Mouse (Mus musculus) embryonic facial prominence, embryonic 11.5 days (tissue): ENCODE measurements around the gene Dnah3. TPM values are rescaled to one million over a fixed set of nuclear protein-coding genes. Genes with fewer than 3 reads are reported as not detected.

Source experiments
- ATAC-seq: fragments of 200-750 bp; cut with Nextera tagmentation; replicated peaks from 2 replicates; pipeline ENCODE4 v1.8.0; 2017; ENCODE audit warnings: low read depth; ENCODE audit not compliant: insufficient number of reproducible peaks, low FRiP score, low TSS enrichment
- DNase-seq: peaks from one replicate; pipeline ENCODE4 v3.0.0-alpha.2; 2015; ENCODE audit warnings: low spot score
- H3K27ac ChIP-seq: fragments of 300-500 bp; sonication (generic); replicated peaks from 2 replicates; pipeline ENCODE4 v1.5.1; 2014; ENCODE audit warnings: mild to moderate bottlenecking, low read depth, low read length, control low read depth
- H3K27me3 ChIP-seq: fragments of 300-500 bp; sonication (generic); 2 replicates; pipeline ENCODE4 v1.6.1; 2014; ENCODE audit warnings: mild to moderate bottlenecking, low read length, moderate library complexity, mixed read lengths; ENCODE audit not compliant: control insufficient read depth, insufficient read depth
- H3K36me3 ChIP-seq: fragments of 300-500 bp; sonication (generic); replicated peaks from 2 replicates; pipeline ENCODE4 v1.6.1; 2014; ENCODE audit warnings: low read depth, mild to moderate bottlenecking, low read length, moderate library complexity, mixed read lengths; ENCODE audit not compliant: control insufficient read depth, insufficient read depth
- H3K4me1 ChIP-seq: fragments of 300-500 bp; sonication (generic); 2 replicates; pipeline ENCODE4 v1.6.1; 2014; ENCODE audit warnings: low read length, mixed read lengths; ENCODE audit not compliant: control insufficient read depth, insufficient read depth
- H3K4me2 ChIP-seq: fragments of 300-500 bp; sonication (generic); 2 replicates; pipeline ENCODE4 v1.6.1; 2014; ENCODE audit warnings: low read depth, mild to moderate bottlenecking, control low read depth, low read length, moderate library complexity
- H3K4me3 ChIP-seq: fragments of 300-500 bp; sonication (generic); 2 replicates; pipeline ENCODE4 v1.5.1; 2014; ENCODE audit warnings: low read depth, low read length, control low read depth
- H3K9ac ChIP-seq: fragments of 300-500 bp; sonication (generic); replicated peaks from 2 replicates; pipeline ENCODE4 v1.6.1; 2014; ENCODE audit warnings: mild to moderate bottlenecking, control low read depth, low read length
- H3K9me3 ChIP-seq: fragments of 300-500 bp; sonication (generic); replicated peaks from 2 replicates; pipeline ENCODE4 v1.6.1; 2016; ENCODE audit warnings: mild to moderate bottlenecking, low read length, inconsistent platforms, mixed read lengths; ENCODE audit not compliant: control insufficient read depth
- whole genome bisulfite sequencing: fragments of 180-500 bp; shearing (Covaris S2); extraction: QIAGEN DNeasy Blood & Tissue Kit; methylation state at CpG from one replicate; pipeline ENCODE4 v1.1.7; 2014; 5-methylcytosine and 5-hydroxymethylcytosine counted together
- polyA plus RNA-seq: library from polyadenylated mRNA; unstranded; fragments of >200 nt; fragmentation: Nextera tagmentation; extraction: Ambion mirVana; gene quantifications from 2 replicates; pipeline ENCODE4 v1.2.1, GENCODE M21; 2014

Dnah3 gene
- polyA plus RNA-seq, 1 experiment from 2014 or later: not detected

DNA sequence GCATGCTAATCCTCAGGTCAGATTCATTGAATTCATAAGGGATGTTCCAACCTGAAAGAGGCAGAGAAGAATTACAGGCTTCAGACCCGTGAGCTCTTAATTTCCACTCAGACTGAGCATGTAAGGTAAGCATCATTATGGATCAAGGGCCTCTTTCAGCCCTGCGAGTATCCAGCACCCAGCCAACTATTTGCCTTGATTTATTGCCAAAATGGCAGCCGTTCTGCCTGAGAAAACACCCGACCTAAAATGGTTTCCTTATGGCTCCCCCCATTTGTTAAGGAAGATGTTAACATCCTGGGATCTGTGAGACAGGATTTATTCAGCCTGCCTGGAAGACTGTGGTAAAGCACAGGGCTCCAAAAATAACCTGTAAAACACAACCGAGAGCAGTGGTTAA, 158.0 kb downstream of the Dnah3 start:
- no peaks in the 10 kb centered on the region for H3K9me3 ChIP-seq
- no peaks in the 10 kb centered on the region for H3K27me3 ChIP-seq
- H3K4me1 ChIP-seq: no peaks in the 10 kb centered on the region
- 75% methylated on average over 5 of the region's 5 CpGs for WGBS
- H3K36me3 ChIP-seq: no peaks in the 10 kb centered on the region
- H3K9ac ChIP-seq: no peak overlapping the region
- H3K4me3 ChIP-seq: no peak overlapping the region
- no peak for ATAC-seq
- H3K27ac ChIP-seq: no peak overlapping the region
- DNase-seq: no peak
- H3K4me2 ChIP-seq: no peak overlapping the region

DNA sequence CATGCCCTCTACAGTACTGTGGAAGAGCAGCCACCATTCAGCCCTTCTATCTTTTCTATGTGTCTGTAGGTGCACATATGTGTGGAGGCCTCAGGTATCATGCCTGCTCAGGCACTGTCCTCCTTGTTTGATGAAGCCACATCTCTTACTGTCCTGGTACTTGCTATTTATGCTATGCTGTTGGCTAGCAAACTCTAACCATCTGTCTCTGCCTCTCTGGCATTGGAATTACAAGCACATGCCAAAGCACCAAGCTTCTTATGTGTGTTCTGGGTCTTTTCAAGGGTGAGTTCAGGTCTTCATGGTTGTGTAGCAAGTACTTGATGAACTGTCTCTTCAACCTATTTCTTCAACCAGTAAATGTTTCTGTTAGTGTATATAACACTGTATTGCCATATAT, 158.8 kb downstream of the Dnah3 start:
- Histone ChIP-seq H3K27me3 (no peaks in the 10 kb centered on the region), H3K4me1 (no peaks in the 10 kb centered on the region), H3K36me3 (no peaks in the 10 kb centered on the region), H3K4me2 (no peak overlapping the region), H3K9me3 (no peaks in the 10 kb centered on the region), H3K27ac (no peak overlapping the region), H3K9ac (no peak overlapping the region), H3K4me3 (no peak overlapping the region)
- DNase-seq: no peak
- no peak for ATAC-seq

DNA sequence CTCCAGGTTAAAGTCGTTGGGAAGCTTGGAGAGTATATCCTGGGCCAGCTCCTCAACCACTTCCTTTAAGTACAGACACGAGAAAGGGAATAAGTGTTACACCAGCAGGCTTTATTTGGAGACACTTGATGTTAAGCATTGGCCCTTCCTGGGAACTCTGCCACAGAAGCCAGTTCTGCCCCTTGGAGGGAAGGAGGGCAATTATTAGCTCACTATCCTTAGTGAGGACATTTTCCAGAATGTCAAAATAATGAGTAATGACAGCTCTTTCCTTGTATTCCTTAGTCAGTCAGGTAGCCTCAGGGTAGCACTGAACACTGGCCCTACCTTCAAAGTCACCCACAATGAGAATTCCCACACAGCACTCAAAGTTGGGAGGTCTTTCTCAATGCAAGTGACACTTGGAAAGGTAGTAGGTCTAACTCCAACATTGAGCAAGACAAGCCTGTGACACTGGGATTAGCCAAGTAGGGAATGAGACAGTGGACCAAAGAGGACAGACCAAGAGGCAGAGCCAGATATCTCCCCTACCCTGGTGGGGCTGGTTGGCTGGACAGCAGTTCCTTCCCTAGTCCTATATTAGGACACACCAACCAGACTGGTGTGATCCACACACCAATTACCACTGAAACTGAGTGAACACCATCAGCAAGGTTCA, 166.2 kb downstream of the Dnah3 start:
- Histone ChIP-seq H3K4me2 (no peak overlapping the region), H3K27me3 (no peaks in the 10 kb centered on the region), H3K4me1 (no peaks in the 10 kb centered on the region), H3K9me3 (no peaks in the 10 kb centered on the region), H3K9ac (no peak overlapping the region), H3K36me3 (no peaks in the 10 kb centered on the region), H3K27ac (no peak overlapping the region), H3K4me3 (no peak overlapping the region)
- WGBS: 74% methylated on average over 2 of the region's 2 CpGs
- DNase-seq (no peak), ATAC-seq (no peak)

DNA sequence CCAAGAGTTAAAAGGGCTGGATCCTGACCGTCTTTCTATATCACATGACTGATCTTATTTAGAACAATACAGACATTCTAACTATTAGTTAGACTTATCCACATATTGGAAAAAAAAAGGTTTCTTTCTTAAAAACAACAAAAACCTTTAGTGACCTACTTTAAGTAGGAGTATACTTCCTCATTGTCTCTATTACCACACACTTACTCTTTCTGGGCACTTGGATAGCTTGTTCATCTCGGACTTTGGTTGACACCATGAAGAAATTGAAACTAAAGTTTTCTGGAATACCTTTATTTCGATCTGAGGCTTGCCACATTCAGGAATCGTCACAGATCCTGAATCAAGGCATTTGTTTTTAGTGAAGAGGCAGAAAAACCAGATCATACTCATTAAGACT, 174.0 kb downstream of the Dnah3 start:
- Histone ChIP-seq H3K9ac (no peak overlapping the region), H3K36me3 (no peaks in the 10 kb centered on the region), H3K4me1 (no peaks in the 10 kb centered on the region), H3K4me2 (no peak overlapping the region), H3K9me3 (no peaks in the 10 kb centered on the region), H3K4me3 (no peak overlapping the region), H3K27me3 (no peaks in the 10 kb centered on the region), H3K27ac (no peak overlapping the region)
- DNase-seq (no peak), ATAC-seq (no peak)
- 74% methylated on average over 4 of the region's 4 CpGs for WGBS

DNA sequence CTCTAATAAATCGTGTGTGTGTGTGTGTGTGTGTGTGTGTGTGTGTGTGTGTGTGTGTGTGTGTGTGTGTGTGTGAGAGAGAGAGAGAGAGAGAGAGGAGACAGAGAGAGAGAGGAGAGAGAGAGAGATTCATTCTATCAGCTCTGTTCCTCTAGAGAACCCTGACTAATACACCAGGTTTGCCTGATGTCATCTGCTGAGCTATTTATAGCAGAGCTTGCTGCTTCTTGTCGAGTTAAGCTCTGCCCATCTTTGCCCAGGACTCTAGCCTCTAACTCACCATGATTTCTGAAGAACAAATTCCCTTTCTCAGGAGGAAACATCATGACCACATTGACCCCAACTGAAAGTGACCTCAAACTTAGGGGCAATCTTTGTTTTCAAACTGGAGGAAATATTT, 174.6 kb downstream of the Dnah3 start:
- Histone ChIP-seq H3K4me3 (no peak overlapping the region), H3K27me3 (no peaks in the 10 kb centered on the region), H3K4me2 (no peak overlapping the region), H3K4me1 (no peaks in the 10 kb centered on the region), H3K9me3 (no peaks in the 10 kb centered on the region), H3K9ac (no peak overlapping the region), H3K27ac (no peak overlapping the region), H3K36me3 (no peaks in the 10 kb centered on the region)
- 59% methylated on average over 2 of the region's 2 CpGs for WGBS
- no peak for ATAC-seq
- no peak for DNase-seq

DNA sequence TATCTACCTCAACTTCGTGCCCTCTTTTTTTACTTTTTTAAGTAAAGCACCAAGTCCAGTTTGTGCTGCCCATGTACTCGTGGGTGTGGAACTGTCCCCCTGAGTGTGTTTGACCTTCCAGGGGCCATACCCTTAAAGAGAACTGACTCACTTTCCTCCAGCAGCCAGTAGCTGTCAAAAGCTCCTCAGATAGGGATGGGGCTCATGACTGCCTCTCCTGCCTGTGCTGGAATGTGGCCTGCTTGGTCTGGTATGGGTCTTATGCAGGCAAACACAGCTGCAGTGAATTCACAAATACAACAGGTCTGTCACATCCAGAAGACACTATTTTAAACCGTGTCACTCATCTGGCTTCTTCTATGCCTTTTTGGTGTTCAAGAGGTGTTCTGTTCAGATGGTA, 183.4 kb downstream of the Dnah3 start:
- no peak overlapping the region for H3K27ac ChIP-seq
- no peaks in the 10 kb centered on the region for H3K9me3 ChIP-seq
- no peak for DNase-seq
- no peaks in the 10 kb centered on the region for H3K27me3 ChIP-seq
- H3K4me2 ChIP-seq: no peak overlapping the region
- H3K4me3 ChIP-seq: no peak overlapping the region
- WGBS: 76% methylated on average over 3 of the region's 3 CpGs
- no peak overlapping the region for H3K9ac ChIP-seq
- ATAC-seq: no peak
- no peaks in the 10 kb centered on the region for H3K4me1 ChIP-seq
- no peaks in the 10 kb centered on the region for H3K36me3 ChIP-seq

DNA sequence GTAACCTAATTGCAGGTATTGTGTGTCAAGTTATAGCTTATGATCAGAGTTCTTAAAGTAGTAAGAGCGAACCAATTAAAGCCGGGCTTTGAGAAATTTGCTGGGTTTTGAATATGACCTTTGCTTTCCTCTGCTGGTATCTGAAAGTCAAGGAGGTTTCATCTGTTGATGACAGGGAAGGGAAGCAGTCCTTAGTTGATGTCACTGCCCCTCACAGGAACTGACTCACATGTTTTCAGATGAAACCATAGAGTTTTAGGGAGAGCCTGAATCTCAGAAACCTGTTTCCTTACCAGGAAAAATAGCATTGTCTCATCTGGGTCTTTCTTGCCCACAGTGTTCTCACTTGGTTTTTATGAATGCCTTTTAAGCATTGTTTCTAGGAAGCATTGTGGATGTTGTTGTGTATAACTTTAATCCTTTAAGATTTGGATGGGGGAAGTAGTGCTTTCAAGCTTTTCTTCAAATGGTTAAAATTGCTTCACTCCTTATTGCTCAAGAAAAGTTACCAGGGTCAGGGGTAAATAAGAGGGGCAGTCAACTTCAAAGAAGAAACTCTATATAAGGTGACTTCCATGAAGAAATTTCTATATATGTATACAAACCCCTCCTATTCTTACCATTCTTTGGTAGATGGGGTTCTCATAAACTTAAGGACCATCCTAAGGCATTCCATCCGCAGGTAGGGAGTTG, 188.4 kb downstream of the Dnah3 start:
- H3K9ac ChIP-seq: no peak overlapping the region
- ATAC-seq (no peak), DNase-seq (no peak)
- H3K4me2 ChIP-seq: no peak overlapping the region
- no peaks in the 10 kb centered on the region for H3K27me3 ChIP-seq
- no peaks in the 10 kb centered on the region for H3K9me3 ChIP-seq
- H3K4me1 ChIP-seq: no peaks in the 10 kb centered on the region
- WGBS: 87% methylated on average over 3 of the region's 3 CpGs
- no peaks in the 10 kb centered on the region for H3K36me3 ChIP-seq
- H3K27ac ChIP-seq: no peak overlapping the region
- H3K4me3 ChIP-seq: no peak overlapping the region

DNA sequence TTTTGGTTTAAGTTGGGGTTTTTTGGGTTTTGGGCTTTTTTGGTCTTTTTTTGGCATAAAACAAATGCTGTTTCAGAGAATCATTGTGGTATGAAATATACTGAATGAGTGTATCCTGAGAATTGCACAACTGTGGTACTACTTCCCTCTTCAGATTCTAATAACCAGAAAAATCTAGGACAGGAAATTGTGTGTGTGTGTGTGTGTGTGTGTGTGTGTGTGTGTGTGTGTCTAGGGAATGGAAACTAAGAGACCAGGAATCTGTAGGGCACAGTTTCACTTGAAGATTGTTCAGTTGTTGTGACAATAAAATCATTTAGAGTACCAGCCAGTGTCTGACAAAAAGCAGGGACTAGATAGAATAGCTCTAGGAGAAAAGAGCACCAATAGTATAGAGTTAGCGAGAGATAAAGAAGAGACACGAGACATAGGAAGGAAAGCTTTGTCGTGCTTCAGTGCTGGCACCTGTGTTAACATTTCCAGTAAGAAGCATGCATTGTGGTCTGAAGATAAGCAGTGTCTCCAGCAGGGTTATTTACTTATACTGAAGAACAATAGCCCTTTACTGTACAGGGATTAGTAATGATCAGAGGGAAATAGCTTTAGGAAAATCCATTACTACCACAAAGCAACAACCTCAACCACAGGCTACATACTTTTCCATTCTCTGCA, 195.6 kb downstream of the Dnah3 start:
- Histone ChIP-seq H3K9me3 (no peaks in the 10 kb centered on the region), H3K36me3 (no peaks in the 10 kb centered on the region), H3K4me3 (no peak overlapping the region), H3K27me3 (no peaks in the 10 kb centered on the region), H3K27ac (no peak overlapping the region), H3K4me2 (no peak overlapping the region), H3K9ac (no peak overlapping the region), H3K4me1 (no peaks in the 10 kb centered on the region)
- ATAC-seq: no peak
- 77% methylated on average over 3 of the region's 3 CpGs for WGBS
- DNase-seq: no peak
